Mouse (Mus musculus) midbrain, embryonic 12.5 days (tissue): ENCODE measurements around the gene Lypla2. TPM values are rescaled to one million over a fixed set of nuclear protein-coding genes. Genes with fewer than 3 reads are reported as not detected.

Experiments used
- ATAC-seq: fragments of 200-750 bp; cut with Nextera tagmentation; 2 replicates; pipeline ENCODE4 v1.8.0; 2017; ENCODE audit warnings: low read depth, moderate TSS enrichment, moderate library complexity; ENCODE audit not compliant: low FRiP score
- H3K27ac ChIP-seq: fragments of 300-500 bp; sonication (generic); replicated peaks from 2 replicates; pipeline ENCODE4 v1.5.1; 2016; ENCODE audit warnings: mild to moderate bottlenecking
- H3K27me3 ChIP-seq: fragments of 300-500 bp; sonication (generic); 2 replicates; pipeline ENCODE4 v1.6.1; 2016; ENCODE audit warnings: mild to moderate bottlenecking
- H3K36me3 ChIP-seq: fragments of 300-500 bp; sonication (generic); 2 replicates; pipeline ENCODE4 v1.6.1; 2016
- H3K4me1 ChIP-seq: fragments of 300-500 bp; sonication (generic); 2 replicates; pipeline ENCODE4 v1.6.1; 2016
- H3K4me2 ChIP-seq: fragments of 300-500 bp; sonication (generic); replicated peaks from 2 replicates; pipeline ENCODE4 v1.6.1; 2016; ENCODE audit warnings: mild to moderate bottlenecking, moderate library complexity
- H3K4me3 ChIP-seq: fragments of 300-500 bp; sonication (generic); 2 replicates; pipeline ENCODE4 v1.5.1; 2016; ENCODE audit warnings: mild to moderate bottlenecking
- H3K9ac ChIP-seq: fragments of 300-500 bp; sonication (generic); replicated peaks from 2 replicates; pipeline ENCODE4 v1.6.1; 2016; ENCODE audit warnings: mild to moderate bottlenecking, moderate library complexity
- H3K9me3 ChIP-seq: fragments of 300-500 bp; sonication (generic); 2 replicates; pipeline ENCODE4 v1.6.1; 2016; ENCODE audit warnings: mild to moderate bottlenecking
- WGBS: fragments of 180-500 bp; shearing (Covaris S2); methylation state at CpG from one replicate; pipeline ENCODE4 v1.1.7; 2016; 5-methylcytosine and 5-hydroxymethylcytosine counted together
- polyA plus RNA-seq: library from polyadenylated mRNA; unstranded; fragments of >200 nt; fragmentation: Nextera tagmentation; extraction: Ambion mirVana; gene quantifications from 2 replicates; pipeline ENCODE4 v1.2.1, GENCODE M21; 2016

Gene Lypla2
- polyA plus RNA-seq, 1 experiment from 2014 or later = 163 TPM

GRCm38 (mm10) chr4:135960717-135961116 lies 11.7 kb downstream of the Lypla2 start:
- no peak for ATAC-seq
- Histone ChIP-seq H3K9me3 (no peaks in the 10 kb centered on the region), H3K9ac (no peak overlapping the region), H3K27ac (no peak overlapping the region), H3K4me3 (no peak overlapping the region), H3K36me3 (peaks cover 40% of the 10 kb centered on the region), H3K27me3 (0 out of 2 replicates have a peak, but pooled peaks cover 4% of the 10 kb centered on the region), H3K4me2 (no peak overlapping the region), H3K4me1 (peaks cover 19% of the 10 kb centered on the region)
- 19% methylated on average over 5 of the region's 5 CpGs for WGBS

GRCm38 (mm10) chr4:135958354-135958753 lies 14.1 kb downstream of the Lypla2 start:
- no peak for ATAC-seq
- Histone ChIP-seq H3K36me3 (peaks cover 41% of the 10 kb centered on the region), H3K9ac (no peak overlapping the region), H3K27me3 (no peaks in the 10 kb centered on the region), H3K4me3 (no peak overlapping the region), H3K27ac (no peak overlapping the region), H3K4me2 (no peak overlapping the region), H3K4me1 (peaks cover 8% of the 10 kb centered on the region), H3K9me3 (no peaks in the 10 kb centered on the region)
- 65% methylated on average over 8 of the region's 8 CpGs for WGBS

GRCm38 (mm10) chr4:135955886-135956285 lies 16.5 kb downstream of the Lypla2 start:
- 89% methylated on average over 9 of the region's 9 CpGs for WGBS
- Histone ChIP-seq H3K27ac (no peak overlapping the region), H3K27me3 (no peaks in the 10 kb centered on the region)

GRCm38 (mm10) chr4:135954241-135954640 lies 18.2 kb downstream of the Lypla2 start:
- 0 out of 2 replicates have a peak, but pooled peaks have one; percentile 56 for ATAC-seq
- H3K9ac ChIP-seq = no peak overlapping the region
- no peaks in the 10 kb centered on the region for H3K9me3 ChIP-seq
- H3K27ac ChIP-seq = no peak overlapping the region
- no peaks in the 10 kb centered on the region for H3K4me1 ChIP-seq
- no peak overlapping the region for H3K4me2 ChIP-seq
- H3K36me3 ChIP-seq = peaks cover 51% of the 10 kb centered on the region
- no peak overlapping the region for H3K4me3 ChIP-seq
- no peaks in the 10 kb centered on the region for H3K27me3 ChIP-seq
- WGBS = 12% methylated on average over 2 of the region's 2 CpGs

More at GRCm38 (mm10) chr4:135955886-135956285, 16.5 kb downstream of the Lypla2 start:
- Histone ChIP-seq H3K4me1 (no peaks in the 10 kb centered on the region), H3K4me2 (no peak overlapping the region), H3K36me3 (peaks cover 54% of the 10 kb centered on the region), H3K9me3 (no peaks in the 10 kb centered on the region), H3K4me3 (no peak overlapping the region), H3K9ac (no peak overlapping the region)
- no peak for ATAC-seq

GRCm38 (mm10) chr4:135953179-135953578 lies 19.2 kb downstream of the Lypla2 start:
- Histone ChIP-seq H3K4me2 (no peak overlapping the region), H3K36me3 (peaks cover 40% of the 10 kb centered on the region), H3K4me3 (no peak overlapping the region), H3K9me3 (no peaks in the 10 kb centered on the region), H3K27ac (no peak overlapping the region), H3K4me1 (no peaks in the 10 kb centered on the region), H3K27me3 (no peaks in the 10 kb centered on the region), H3K9ac (no peak overlapping the region)
- 93% methylated on average over 3 of the region's 3 CpGs for WGBS
- ATAC-seq = no peak

- H3K27me3 ChIP-seq = no peaks in the 10 kb centered on the region
- no peak overlapping the region for H3K4me3 ChIP-seq
- H3K9ac ChIP-seq = no peak overlapping the region
- no peak overlapping the region for H3K4me2 ChIP-seq
- H3K27ac ChIP-seq = no peak overlapping the region
- 95% methylated on average over 3 of the region's 3 CpGs for WGBS
- H3K9me3 ChIP-seq = no peaks in the 10 kb centered on the region
- H3K4me1 ChIP-seq = peaks cover 5% of the 10 kb centered on the region
- ATAC-seq = no peak
- peaks cover 31% of the 10 kb centered on the region for H3K36me3 ChIP-seq
Measured at GRCm38 (mm10) chr4:135951505-135951904, 20.9 kb downstream of the Lypla2 start.

GRCm38 (mm10) chr4:135950365-135950764 lies 22.1 kb downstream of the Lypla2 start:
- no peak overlapping the region for H3K9ac ChIP-seq
- no peak for ATAC-seq
- no peaks in the 10 kb centered on the region for H3K9me3 ChIP-seq
- no peaks in the 10 kb centered on the region for H3K27me3 ChIP-seq
- WGBS = 91% methylated on average over 6 of the region's 6 CpGs
- H3K4me2 ChIP-seq = no peak overlapping the region
- H3K4me1 ChIP-seq = peaks cover 11% of the 10 kb centered on the region
- peaks cover 22% of the 10 kb centered on the region for H3K36me3 ChIP-seq
- no peak overlapping the region for H3K27ac ChIP-seq
- H3K4me3 ChIP-seq = no peak overlapping the region

GRCm38 (mm10) chr4:135949911-135950310 lies 22.5 kb downstream of the Lypla2 start:
- Histone ChIP-seq H3K27me3 (no peaks in the 10 kb centered on the region), H3K27ac (no peak overlapping the region), H3K4me2 (no peak overlapping the region), H3K36me3 (peaks cover 22% of the 10 kb centered on the region), H3K4me1 (peaks cover 11% of the 10 kb centered on the region), H3K9me3 (no peaks in the 10 kb centered on the region), H3K4me3 (no peak overlapping the region), H3K9ac (no peak overlapping the region)
- no peak for ATAC-seq
- 77% methylated on average over 6 of the region's 6 CpGs for WGBS

GRCm38 (mm10) chr4:135949475-135949874 lies 23.0 kb downstream of the Lypla2 start:
- peaks cover 22% of the 10 kb centered on the region for H3K36me3 ChIP-seq
- no peak overlapping the region for H3K9ac ChIP-seq
- 90% methylated on average over 10 of the region's 10 CpGs for WGBS

GRCm38 (mm10) chr4:135948142-135948541 lies 24.3 kb downstream of the Lypla2 start:
- no peak for ATAC-seq

More at GRCm38 (mm10) chr4:135949475-135949874, 23.0 kb downstream of the Lypla2 start:
- Histone ChIP-seq H3K4me1 (peaks cover 11% of the 10 kb centered on the region), H3K4me3 (no peak overlapping the region), H3K4me2 (no peak overlapping the region), H3K27me3 (no peaks in the 10 kb centered on the region), H3K27ac (no peak overlapping the region), H3K9me3 (no peaks in the 10 kb centered on the region)
- no peak for ATAC-seq

GRCm38 (mm10) chr4:135946659-135947301 lies 25.6 kb downstream of the Lypla2 start:
- H3K27ac ChIP-seq = peak overlapping the region; percentile 58
- H3K4me3 ChIP-seq = peak overlapping the region; percentile 70
- peak overlapping the region; percentile 91 for H3K4me2 ChIP-seq
- H3K9ac ChIP-seq = peak overlapping the region; percentile 66
- no peaks in the 10 kb centered on the region for H3K27me3 ChIP-seq
- peaks cover 10% of the 10 kb centered on the region for H3K36me3 ChIP-seq
- peaks cover 11% of the 10 kb centered on the region for H3K4me1 ChIP-seq
- 0 out of 2 replicates have a peak, but pooled peaks have one; percentile 19 for ATAC-seq
- 4% methylated on average over 28 of the region's 28 CpGs for WGBS
- no peaks in the 10 kb centered on the region for H3K9me3 ChIP-seq

More at GRCm38 (mm10) chr4:135948142-135948541, 24.3 kb downstream of the Lypla2 start:
- H3K4me1 ChIP-seq = peaks cover 11% of the 10 kb centered on the region
- H3K9me3 ChIP-seq = no peaks in the 10 kb centered on the region
- H3K27me3 ChIP-seq = no peaks in the 10 kb centered on the region
- no peak overlapping the region for H3K27ac ChIP-seq
- no peak overlapping the region for H3K4me3 ChIP-seq
- WGBS = 94% methylated on average over 8 of the region's 8 CpGs
- no peak overlapping the region for H3K9ac ChIP-seq
- H3K4me2 ChIP-seq = no peak overlapping the region
- peaks cover 20% of the 10 kb centered on the region for H3K36me3 ChIP-seq

- Histone ChIP-seq H3K36me3 (peaks cover 6% of the 10 kb centered on the region), H3K9me3 (no peaks in the 10 kb centered on the region), H3K4me3 (peak within 1 kb of the TSS; percentile 70), H3K4me2 (peak within 1 kb of the TSS; percentile 91), H3K27me3 (no peaks in the 10 kb centered on the region), H3K27ac (peak within 1 kb of the TSS; percentile 58), H3K4me1 (peaks cover 11% of the 10 kb centered on the region), H3K9ac (peak within 1 kb of the TSS; percentile 66)
- under 1% methylated on average over 23 of the region's 23 CpGs for WGBS
- ATAC-seq = peak; percentile 94
Measured at GRCm38 (mm10) chr4:135946278-135946658, 26.2 kb downstream of the Lypla2 start, which contains the start of gene Hmgcl. Hmgcl (plus strand) TSS chr4:135946448.
